Mouse (Mus musculus): ENCODE measurements around the gene Dalrd3.
A peak's percentile ranks its signal among the peaks of the same experiment; 100 is the strongest.

Dalrd3 gene

GRCm38 (mm10) chr9:108569381-108570206 is at the start of gene Dalrd3:
TSS of gene Dalrd3 (plus strand) at chr9:108569886.
- DNase-seq (ENCODE audit: low spot score): peak; percentile 89

- no peak for DNase-seq (ENCODE audit: low spot score)
Observed at GRCm38 (mm10) chr9:108521604-108522003, 48.1 kb upstream of the Dalrd3 start.

- no peak for DNase-seq (ENCODE audit: low spot score)
Observed at GRCm38 (mm10) chr9:108523341-108523740, 46.3 kb upstream of the Dalrd3 start.

GRCm38 (mm10) chr9:108525400-108525799 is 44.3 kb upstream of the Dalrd3 start:
- no peak for DNase-seq (ENCODE audit: low spot score)

- no peak for DNase-seq (ENCODE audit: low spot score)
Observed at GRCm38 (mm10) chr9:108530954-108531353, 38.7 kb upstream of the Dalrd3 start.

- DNase-seq (ENCODE audit: low spot score): no peak
Observed at GRCm38 (mm10) chr9:108531496-108531895, 38.2 kb upstream of the Dalrd3 start.

GRCm38 (mm10) chr9:108540846-108541245 is 28.8 kb upstream of the Dalrd3 start:
- no peak for DNase-seq (ENCODE audit: low spot score)

- no peak for DNase-seq (ENCODE audit: low spot score)
Observed at GRCm38 (mm10) chr9:108545986-108546385, 23.7 kb upstream of the Dalrd3 start.

GRCm38 (mm10) chr9:108546875-108547274 is 22.8 kb upstream of the Dalrd3 start:
- no peak for DNase-seq (ENCODE audit: low spot score)

- DNase-seq (ENCODE audit: low spot score): no peak
Observed at GRCm38 (mm10) chr9:108559169-108559568, 10.5 kb upstream of the Dalrd3 start.

GRCm38 (mm10) chr9:108560227-108560841 is 9.4 kb upstream of the Dalrd3 start, which contains the start of gene Impdh2:
TSS of gene Impdh2 (plus strand) at chr9:108560286.
- peak; percentile 94 for DNase-seq (ENCODE audit: low spot score)

GRCm38 (mm10) chr9:108563671-108564070 is 6.0 kb upstream of the Dalrd3 start:
- DNase-seq (ENCODE audit: low spot score): no peak

- no peak for DNase-seq (ENCODE audit: low spot score)
Observed at GRCm38 (mm10) chr9:108564131-108564530, 5.6 kb upstream of the Dalrd3 start.

GRCm38 (mm10) chr9:108565881-108566814 is 3.5 kb upstream of the Dalrd3 start:
- no peak for DNase-seq (ENCODE audit: low spot score)

GRCm38 (mm10) chr9:108566815-108567776 is 2.6 kb upstream of the Dalrd3 start, which contains the start of gene Ndufaf3:
TSS of gene Ndufaf3 (minus strand) at chr9:108567434.
- DNase-seq (ENCODE audit: low spot score): peak; percentile 95

- no peak for DNase-seq (ENCODE audit: low spot score)
Observed at GRCm38 (mm10) chr9:108567931-108568419, 1.7 kb upstream of the Dalrd3 start.

- no peak for DNase-seq (ENCODE audit: low spot score)
Observed at GRCm38 (mm10) chr9:108568511-108568921, 1.2 kb upstream of the Dalrd3 start.

GRCm38 (mm10) chr9:108570207-108570896 is 666 bp downstream of the Dalrd3 start:
- DNase-seq (ENCODE audit: low spot score): peak; percentile 80

- DNase-seq (ENCODE audit: low spot score): no peak
Observed at GRCm38 (mm10) chr9:108571401-108571973, 1.8 kb downstream of the Dalrd3 start.

GRCm38 (mm10) chr9:108572321-108572720 is 2.6 kb downstream of the Dalrd3 start:
- DNase-seq (ENCODE audit: low spot score): no peak
